Mouse (Mus musculus): ENCODE results near the gene Nenf.

Nenf gene

GRCm38 (mm10) chr1:191323381-191323780 is 5.4 kb upstream of the Nenf start:
- no peak for DNase-seq (ENCODE audit: low spot score in 2 of 2)

- no peak for DNase-seq (ENCODE audit: low spot score in 2 of 2)
These were observed 692 bp upstream of the Nenf start for GRCm38 (mm10) chr1:191318686-191319085.

GRCm38 (mm10) chr1:191316818-191317217 is 1.2 kb downstream of the Nenf start:
- DNase-seq (ENCODE audit: low spot score in 2 of 2): no peak

- DNase-seq (ENCODE audit: low spot score in 2 of 2): no peak
These were observed 4.1 kb downstream of the Nenf start for GRCm38 (mm10) chr1:191313926-191314325.

GRCm38 (mm10) chr1:191313158-191313557 is 4.8 kb downstream of the Nenf start:
- no peak for DNase-seq (ENCODE audit: low spot score in 2 of 2)

- peak; percentile 80 to 93 for DNase-seq (ENCODE audit: low spot score in 2 of 2)
These were observed 5.5 kb downstream of the Nenf start for GRCm38 (mm10) chr1:191312513-191312941.

- DNase-seq (ENCODE audit: low spot score in 2 of 2): no peak
These were observed 6.6 kb downstream of the Nenf start for GRCm38 (mm10) chr1:191311296-191311898.

GRCm38 (mm10) chr1:191307766-191308455 is 10.1 kb downstream of the Nenf start:
- DNase-seq (ENCODE audit: low spot score in 2 of 2): no peak

GRCm38 (mm10) chr1:191306316-191306715 is 11.7 kb downstream of the Nenf start:
- DNase-seq (ENCODE audit: low spot score in 2 of 2): no peak

GRCm38 (mm10) chr1:191305610-191306009 is 12.4 kb downstream of the Nenf start:
- DNase-seq (ENCODE audit: low spot score in 2 of 2): peak in 1 of 2 experiments; percentile 69

GRCm38 (mm10) chr1:191304216-191304615 is 13.8 kb downstream of the Nenf start:
- no peak for DNase-seq (ENCODE audit: low spot score in 2 of 2)

- no peak for DNase-seq (ENCODE audit: low spot score in 2 of 2)
These were observed 14.3 kb downstream of the Nenf start for GRCm38 (mm10) chr1:191303736-191304135.

GRCm38 (mm10) chr1:191301903-191302302 is 16.1 kb downstream of the Nenf start:
- DNase-seq (ENCODE audit: low spot score in 2 of 2): no peak

- no peak for DNase-seq (ENCODE audit: low spot score in 2 of 2)
These were observed 18.6 kb downstream of the Nenf start for GRCm38 (mm10) chr1:191299215-191299942.

- no peak for DNase-seq (ENCODE audit: low spot score in 2 of 2)
These were observed 19.7 kb downstream of the Nenf start for GRCm38 (mm10) chr1:191298304-191298703.

- no peak for DNase-seq (ENCODE audit: low spot score in 2 of 2)
These were observed 21.5 kb downstream of the Nenf start for GRCm38 (mm10) chr1:191296445-191296844.

- no peak for DNase-seq (ENCODE audit: low spot score in 2 of 2)
These were observed 22.2 kb downstream of the Nenf start for GRCm38 (mm10) chr1:191295784-191296183.

- no peak for DNase-seq (ENCODE audit: low spot score in 2 of 2)
These were observed 23.8 kb downstream of the Nenf start for GRCm38 (mm10) chr1:191293996-191294795.

GRCm38 (mm10) chr1:191293051-191293450 is 24.9 kb downstream of the Nenf start:
- no peak for DNase-seq (ENCODE audit: low spot score in 2 of 2)

GRCm38 (mm10) chr1:191292348-191292747 is 25.6 kb downstream of the Nenf start:
- DNase-seq (ENCODE audit: low spot score in 2 of 2): no peak

GRCm38 (mm10) chr1:191288762-191289161 is 29.2 kb downstream of the Nenf start:
- DNase-seq (ENCODE audit: low spot score in 2 of 2): peak; percentile 66 to 89

- DNase-seq (ENCODE audit: low spot score in 2 of 2): no peak
These were observed 33.5 kb downstream of the Nenf start for GRCm38 (mm10) chr1:191284502-191284901.

Data from spleen, postnatal 4 days (tissue).